Mouse (Mus musculus): ENCODE results near the gene Psmb8.

Gene Psmb8

GRCm38 (mm10) chr17:34248764-34249163, 51.2 kb downstream of the Psmb8 start:
- DNase-seq (ENCODE audit: low spot score in 2 of 2), result no peak

- no peak for DNase-seq (ENCODE audit: low spot score in 2 of 2)
These were observed 51.8 kb downstream of the Psmb8 start for GRCm38 (mm10) chr17:34249361-34249760.

- DNase-seq (ENCODE audit: low spot score in 2 of 2), result no peak
These were observed 52.4 kb downstream of the Psmb8 start for GRCm38 (mm10) chr17:34249878-34250277.

All from heart, adult 9 months (tissue).